Mouse (Mus musculus): ENCODE data around the gene Slc22a13. TPM values are rescaled to one million over a fixed set of nuclear protein-coding genes. Genes with fewer than 3 reads are reported as not detected.

Gene Slc22a13
- total RNA-seq, 4 experiments from 2014 or later, result not detected

Other genes with a start within 250 kb of the Slc22a13 start
- under 1 TPM in 3 of 4 experiments, not detected in 1; 0.26 to 0.73 (median 0.50) TPM for gene Vill, start 156.3 kb downstream of the Slc22a13 start, total RNA-seq (2022)
- 10 to 100 TPM; 15.3 to 20.1 (median 17.5) TPM for gene Plcd1, start 115.6 kb downstream of the Slc22a13 start, total RNA-seq (2022)
- gene Dlec1, start 106.6 kb downstream of the Slc22a13 start, total RNA-seq (2022), result under 1 TPM in 2 of 4 experiments, not detected in 2; 0.09 to 0.14 TPM
- gene Acaa1b, start 52.0 kb downstream of the Slc22a13 start, total RNA-seq (2022), result 1 to 10 TPM; 1.1 to 1.7 (median 1.4) TPM
- gene Gm47289, start 49.9 kb downstream of the Slc22a13 start, total RNA-seq (2022), result not detected
- 10 to 100 TPM; 52.5 to 63.2 (median 55.3) TPM for gene Oxsr1, start 113.3 kb upstream of the Slc22a13 start, total RNA-seq (2022)
- 10 to 100 TPM; 75.1 to 88.4 (median 78.0) TPM for gene Acaa1a, start 130.6 kb upstream of the Slc22a13 start, total RNA-seq (2022)
- 10 to 100 TPM; 10.7 to 12.5 (median 11.4) TPM for gene Myd88, start 132.3 kb upstream of the Slc22a13 start, total RNA-seq (2022)
- under 1 TPM; 0.25 to 0.41 (median 0.39) TPM for gene Xylb, start 148.3 kb upstream of the Slc22a13 start, total RNA-seq (2022)
- under 1 TPM in 2 of 4 experiments, not detected in 2; 0.31 to 0.47 TPM for gene Slc22a14, start 156.5 kb upstream of the Slc22a13 start, total RNA-seq (2022)
- gene Acvr2b, start 193.0 kb upstream of the Slc22a13 start, total RNA-seq (2022), result 1 to 10 TPM; 3.5 to 7.6 (median 5.4) TPM
- 1 to 10 TPM; 2.4 to 3.3 (median 2.8) TPM for gene Exog, start 235.8 kb upstream of the Slc22a13 start, total RNA-seq (2022)